Mouse (Mus musculus) spleen, adult 2 months (tissue): ENCODE measurements around the gene Plppr2.

Experiments used
- CTCF ChIP-seq: fragments of 200-500 bp; IDR thresholded peaks from 2 replicates; pipeline ENCODE4 v1.5.1; 2011; ENCODE audit warnings: mild to moderate bottlenecking, inconsistent platforms; ENCODE audit not compliant: insufficient read depth, insufficient read length, insufficient replicate concordance; ENCODE audit errors: extremely low read depth
- POLR2A ChIP-seq: fragments of 200-500 bp; IDR thresholded peaks from 2 replicates; pipeline ENCODE4 v1.6.1; 2011; ENCODE audit warnings: low read depth, low read length, inconsistent platforms

DNA sequence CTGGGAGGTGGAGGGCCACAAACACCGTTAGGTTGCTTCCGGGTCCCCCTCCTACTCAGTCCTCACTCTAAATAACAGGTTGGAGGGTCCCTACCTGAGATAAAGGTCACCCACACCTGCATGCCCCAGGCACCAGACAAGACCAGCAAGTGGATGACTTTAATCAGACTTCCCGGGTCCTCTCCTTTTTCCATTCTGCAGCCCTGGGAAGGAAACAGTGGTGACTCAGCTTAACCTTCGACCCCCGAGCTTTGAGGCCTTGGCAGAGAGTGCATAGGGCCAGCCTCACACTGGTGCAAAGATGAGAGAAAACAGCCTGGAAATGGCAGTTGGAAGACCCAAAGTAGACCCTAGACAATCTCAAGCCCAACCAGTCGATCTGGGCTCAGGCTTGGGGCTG is 10.7 kb upstream of the Plppr2 start:
- TF ChIP-seq POLR2A (no peak), CTCF (no peak)
